16 mouse cellular contexts compared by ENCODE assay signal in the genomic region with DNA sequence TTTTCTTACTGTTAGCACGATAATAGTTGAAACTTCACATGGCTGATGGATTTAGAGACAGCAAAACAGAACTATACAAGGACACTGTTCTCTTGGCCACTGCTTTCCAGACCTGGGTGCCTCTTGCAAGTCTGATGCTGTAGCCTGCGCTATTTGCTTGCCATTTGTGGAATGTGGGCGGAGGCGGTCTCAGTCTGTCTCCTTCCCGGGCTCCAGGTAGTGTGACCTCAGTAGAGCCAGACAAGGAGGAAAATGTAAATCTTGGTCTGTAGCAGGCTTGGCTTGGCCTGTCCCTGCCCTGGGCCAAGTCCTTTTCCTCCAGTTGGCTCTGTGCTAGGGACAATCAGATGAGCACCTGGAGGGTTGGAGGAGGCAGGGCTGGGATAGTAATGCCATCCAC. TPM values are rescaled to one million over a fixed set of nuclear protein-coding genes. Genes with fewer than 3 reads are reported as not detected.
A peak's percentile ranks its signal among the peaks of the same experiment; 100 is the strongest.
DNase-seq lines count a peak whose midpoint lies in the region; ATAC-seq and TF ChIP-seq lines count a peak whose summit lies in the region.
"Had no signal": no experiment of that assay in that cellular context is flagged by ENCODE, and none has a peak within 500 bp of the region (broad histone marks: within the 10 kb centered on the region; RNA-seq: fewer than 3 reads in every experiment).

No protein-coding gene starts in this region.

- no peaks in the 10 kb centered on the region for H3K36me3 ChIP-seq in intestine, embryonic 15.5 days
- H3K36me3 ChIP-seq in intestine, embryonic 16.5 days (ENCODE audit: control insufficient read depth, insufficient read depth, low read length) = no peaks in the 10 kb centered on the region
- no peaks in the 10 kb centered on the region for H3K36me3 ChIP-seq in kidney, postnatal 0 days (ENCODE audit: insufficient read depth, low read length)
- H3K36me3 ChIP-seq in lung, embryonic 16.5 days (ENCODE audit: control insufficient read depth, insufficient read depth, low read length) = no peaks in the 10 kb centered on the region
- no peaks in the 10 kb centered on the region for H3K36me3 ChIP-seq in stomach, postnatal 0 days (ENCODE audit: control insufficient read depth, insufficient read depth, low read length)
- H3K36me3 ChIP-seq: hindbrain, embryonic 15.5 days; neural tube, embryonic 13.5 days had no signal

- H3K4me2 ChIP-seq in intestine, embryonic 15.5 days (replicated peaks) = no peak overlapping the region
- H3K4me2 ChIP-seq in intestine, embryonic 16.5 days (ENCODE audit: low read depth, low read length) = no peak overlapping the region
- no peak overlapping the region for H3K4me2 ChIP-seq in kidney, postnatal 0 days (ENCODE audit: low read length)
- no peak overlapping the region for H3K4me2 ChIP-seq in lung, embryonic 16.5 days (ENCODE audit: low read depth, low read length)
- H3K4me2 ChIP-seq in stomach, postnatal 0 days (replicated peaks; ENCODE audit: low read depth) = no peak overlapping the region
- H3K4me2 ChIP-seq: hindbrain, embryonic 15.5 days; neural tube, embryonic 13.5 days had no signal

- no peaks in the 10 kb centered on the region for H3K27me3 ChIP-seq in intestine, embryonic 15.5 days (replicated peaks)
- no peaks in the 10 kb centered on the region for H3K27me3 ChIP-seq in intestine, embryonic 16.5 days (replicated peaks; ENCODE audit: control insufficient read depth, insufficient read depth, low read length)
- no peaks in the 10 kb centered on the region for H3K27me3 ChIP-seq in kidney, postnatal 0 days (ENCODE audit: insufficient read depth, low read length)
- H3K27me3 ChIP-seq in lung, embryonic 16.5 days (ENCODE audit: control insufficient read depth, insufficient read depth, low read depth, low read length) = no peaks in the 10 kb centered on the region
- no peaks in the 10 kb centered on the region for H3K27me3 ChIP-seq in stomach, postnatal 0 days (ENCODE audit: control insufficient read depth, insufficient read depth, low read length)
- H3K27me3 ChIP-seq: hindbrain, embryonic 15.5 days; neural tube, embryonic 13.5 days had no signal

- H3K4me3 ChIP-seq in intestine, embryonic 15.5 days (replicated peaks) = no peak overlapping the region
- H3K4me3 ChIP-seq in intestine, embryonic 16.5 days (ENCODE audit: low read length) = no peak overlapping the region
- H3K4me3 ChIP-seq in kidney, postnatal 0 days (replicated peaks; ENCODE audit: low read depth, low read length) = no peak overlapping the region
- H3K4me3 ChIP-seq in lung, embryonic 16.5 days (ENCODE audit: low read length) = no peak overlapping the region
- no peak overlapping the region for H3K4me3 ChIP-seq in stomach, postnatal 0 days (ENCODE audit: low read depth, low read length)
- H3K4me3 ChIP-seq: erythroblast, embryonic 14.5 days; heart, adult 2 months; hindbrain, embryonic 15.5 days; neural tube, embryonic 13.5 days had no signal

- H3K4me1 ChIP-seq in intestine, embryonic 15.5 days (replicated peaks) = peaks cover 20% of the 10 kb centered on the region; the same call in 1 of the 2 replicates
- H3K4me1 ChIP-seq in intestine, embryonic 16.5 days (ENCODE audit: control insufficient read depth, insufficient read depth, low read length) = peaks cover 19% of the 10 kb centered on the region
- 0 out of 2 replicates have a peak, but pooled peaks cover 12% of the 10 kb centered on the region for H3K4me1 ChIP-seq in kidney, postnatal 0 days (replicated peaks; ENCODE audit: insufficient read depth, low read length)
- H3K4me1 ChIP-seq in lung, embryonic 16.5 days (replicated peaks; ENCODE audit: control insufficient read depth, insufficient read depth, low read length) = peaks cover 27% of the 10 kb centered on the region
- H3K4me1 ChIP-seq in stomach, postnatal 0 days (replicated peaks; ENCODE audit: control insufficient read depth, insufficient read depth) = 0 out of 2 replicates have a peak, but pooled peaks cover 2% of the 10 kb centered on the region
- H3K4me1 ChIP-seq: hindbrain, embryonic 15.5 days had no signal

- peak; percentile 18; the same call in 1 of the 2 replicates for ATAC-seq in intestine, embryonic 15.5 days
- no peak for ATAC-seq in intestine, embryonic 16.5 days
- ATAC-seq in kidney, postnatal 0 days (replicated peaks; ENCODE audit: low FRiP score, low read depth) = 0 out of 2 replicates have a peak, but pooled peaks have one; percentile 18
- ATAC-seq in lung, embryonic 16.5 days (ENCODE audit: low read depth) = peak; percentile 45; the same call in 1 of the 2 replicates
- ATAC-seq in stomach, postnatal 0 days (ENCODE audit: low FRiP score, low TSS enrichment) = peak; percentile 66
- ATAC-seq: forebrain, embryonic 16.5 days had no signal

- H3K9me3 ChIP-seq in intestine, embryonic 15.5 days = no peaks in the 10 kb centered on the region
- H3K9me3 ChIP-seq in intestine, embryonic 16.5 days (ENCODE audit: control insufficient read depth, low read length) = no peaks in the 10 kb centered on the region
- H3K9me3 ChIP-seq in kidney, postnatal 0 days (replicated peaks; ENCODE audit: low read length) = no peaks in the 10 kb centered on the region
- no peaks in the 10 kb centered on the region for H3K9me3 ChIP-seq in lung, embryonic 16.5 days (ENCODE audit: control insufficient read depth, low read length)
- H3K9me3 ChIP-seq in stomach, postnatal 0 days (ENCODE audit: control insufficient read depth, low read length) = no peaks in the 10 kb centered on the region
- H3K9me3 ChIP-seq: hindbrain, embryonic 15.5 days; neural tube, embryonic 13.5 days had no signal

- no peak for TF ChIP-seq CTCF in kidney, postnatal 0 days (IDR thresholded peaks at IDR 0.05; ENCODE audit: low read depth)
- no peak for TF ChIP-seq CTCF in stomach, postnatal 0 days (IDR thresholded peaks at IDR 0.05; ENCODE audit: low read depth)

- peak; percentile 41 for DNase-seq in kidney, postnatal 0 days (ENCODE audit: low spot score)
- DNase-seq in stomach, postnatal 0 days (ENCODE audit: low spot score) = peak; percentile 61
- DNase-seq in urinary bladder, adult 18-20 months (ENCODE audit: low spot score in 2 of 2) = no peak
- no peak for DNase-seq in embryo, embryonic 10 days (ENCODE audit: low spot score)
- no peak for DNase-seq in ovary, postnatal 36 days (ENCODE audit: low spot score)
- DNase-seq: adrenal gland, adult 8-10 months; cerebellum, adult 8-10 months; heart, adult 2 months had no signal

- H3K9ac ChIP-seq in intestine, embryonic 15.5 days = no peak overlapping the region
- H3K9ac ChIP-seq in intestine, embryonic 16.5 days (ENCODE audit: low read depth, low read length) = no peak overlapping the region
- H3K9ac ChIP-seq in kidney, postnatal 0 days (ENCODE audit: low read depth, low read length) = no peak overlapping the region
- no peak overlapping the region for H3K9ac ChIP-seq in lung, embryonic 16.5 days (ENCODE audit: low read length)
- no peak overlapping the region for H3K9ac ChIP-seq in stomach, postnatal 0 days (ENCODE audit: low read length)
- H3K9ac ChIP-seq: hindbrain, embryonic 15.5 days; liver, embryonic 14.5 days; neural tube, embryonic 13.5 days had no signal

- no peak overlapping the region for H3K27ac ChIP-seq in intestine, embryonic 15.5 days
- H3K27ac ChIP-seq in intestine, embryonic 16.5 days (ENCODE audit: low read length) = no peak overlapping the region
- H3K27ac ChIP-seq in kidney, postnatal 0 days = no peak overlapping the region; the same call in 1 of the 2 replicates
- peak overlapping the region; percentile 61 for H3K27ac ChIP-seq in lung, embryonic 16.5 days (ENCODE audit: low read length)
- H3K27ac ChIP-seq in stomach, postnatal 0 days (replicated peaks) = no peak overlapping the region
- H3K27ac ChIP-seq: heart, adult 2 months; hindbrain, embryonic 15.5 days; liver, embryonic 14.5 days; neural tube, embryonic 13.5 days had no signal

- WGBS in intestine, embryonic 15.5 days = 43% methylated on average over 5 of the region's 5 CpGs
- 50% methylated on average over 5 of the region's 5 CpGs for WGBS in intestine, embryonic 16.5 days
- WGBS in kidney, postnatal 0 days = 56% methylated on average over 5 of the region's 5 CpGs
- 47% methylated on average over 5 of the region's 5 CpGs for WGBS in lung, embryonic 16.5 days
- WGBS in stomach, postnatal 0 days = 53% methylated on average over 5 of the region's 5 CpGs

- TF ChIP-seq EP300 in stomach, postnatal 0 days (optimal IDR thresholded peaks at IDR 0.05) = no peak

RNA-seq across cellular contexts. Expression of gene Itgb6, which starts 30.2 kb away (rescaled TPM):
- 8.8 and 9.0 TPM in 2 replicates for polyA plus RNA-seq in intestine, embryonic 15.5 days (2015; fragmentation: Nextera tagmentation; extraction: Ambion mirVana)
- polyA plus RNA-seq in intestine, embryonic 16.5 days (2015; fragmentation: Nextera tagmentation; extraction: Ambion mirVana) = 11.4 and 12.6 TPM in 2 replicates
- 28.8 and 29.1 TPM in 2 replicates for polyA plus RNA-seq in kidney, postnatal 0 days (2015; fragmentation: Nextera tagmentation; extraction: Ambion mirVana)
- polyA plus RNA-seq in lung, embryonic 16.5 days (2015; fragmentation: Nextera tagmentation; extraction: Ambion mirVana) = 10.0 and 12.4 TPM in 2 replicates
- polyA plus RNA-seq in stomach, postnatal 0 days (2015; fragmentation: Nextera tagmentation; extraction: Ambion mirVana) = 8.5 and 8.6 TPM in 2 replicates
- polyA plus RNA-seq: erythroblast, embryonic 14.5 days; forebrain, embryonic 16.5 days; hindbrain, embryonic 15.5 days had no signal

Comparison
In these comparisons a context has a peak if more than half of its experiments do, and no peak if none do; other contexts are left out.
1. DNase-seq: peak in kidney, postnatal 0 days (single experiment) and stomach, postnatal 0 days (single experiment); none in urinary bladder, adult 18-20 months (0 of 2), embryo, embryonic 10 days (single experiment) and ovary, postnatal 36 days (single experiment).